Comparison of ENCODE assay signal across 17 mouse cellular contexts in genomic region chr4:135226008-135226667, GRCm38 (mm10). TPM values are rescaled to one million over a fixed set of nuclear protein-coding genes. Genes with fewer than 3 reads are reported as not detected.
DNase-seq lines count a peak whose midpoint lies in the region; ATAC-seq lines count a peak whose summit lies in the region.
"Had no signal": no experiment of that assay in that cellular context is flagged by ENCODE, and none has a peak within 500 bp of the region (broad histone marks: within the 10 kb centered on the region; RNA-seq: fewer than 3 reads in every experiment).

No protein-coding gene starts in this region.

- H3K4me1 ChIP-seq in heart, embryonic 15.5 days (replicated peaks): peaks cover 32% of the 10 kb centered on the region
- H3K4me1 ChIP-seq: midbrain, embryonic 10.5 days had no signal

- intact Hi-C loops in left cerebral cortex, postnatal 4 days (cut with DNase I): loop anchor here (10.0 kb wide), 1 partner anchor 49 kb away; the partner anchor contains the start of gene Clic4

- H3K4me2 ChIP-seq in heart, embryonic 15.5 days: no peak overlapping the region
- H3K4me2 ChIP-seq: limb, embryonic 15.5 days; neural tube, embryonic 15.5 days had no signal

- ATAC-seq in heart, embryonic 15.5 days (replicated peaks; ENCODE audit: insufficient number of reproducible peaks, insufficient read depth, low FRiP score, low read depth): no peak
- ATAC-seq in granulocyte monocyte progenitor cell, adult 5-6 weeks (replicated peaks; ENCODE audit: poor library complexity, severe bottlenecking): peak; percentile 42

- peaks cover 37% of the 10 kb centered on the region for H3K36me3 ChIP-seq in heart, embryonic 15.5 days

- H3K4me3 ChIP-seq in heart, embryonic 15.5 days: no peak overlapping the region
- H3K4me3 ChIP-seq: forebrain, embryonic 10.5 days; left cerebral cortex, adult 2 months; limb, embryonic 15.5 days; midbrain, embryonic 10.5 days; neural tube, embryonic 15.5 days had no signal

- no peaks in the 10 kb centered on the region for H3K27me3 ChIP-seq in heart, embryonic 15.5 days
- H3K27me3 ChIP-seq: limb, embryonic 15.5 days; neural tube, embryonic 15.5 days had no signal

- 0 out of 2 replicates have a peak overlapping the region, but pooled peaks have one; percentile 15 for H3K27ac ChIP-seq in heart, embryonic 15.5 days
- H3K27ac ChIP-seq: forebrain, embryonic 10.5 days; left cerebral cortex, adult 2 months; limb, embryonic 15.5 days; midbrain, embryonic 10.5 days; neural tube, embryonic 15.5 days had no signal

- H3K9me3 ChIP-seq in heart, embryonic 15.5 days (replicated peaks): no peaks in the 10 kb centered on the region
- H3K9me3 ChIP-seq: forebrain, embryonic 10.5 days; limb, embryonic 15.5 days; midbrain, embryonic 10.5 days; neural tube, embryonic 15.5 days had no signal

- no peak for DNase-seq in heart, adult 18-20 months
- DNase-seq in lung, adult 18-20 months: peak; percentile 23 to 48
- no peak for DNase-seq in lung, postnatal 14 days
- DNase-seq in 416B (ENCODE audit: low read depth): peak; percentile 92
- DNase-seq in gastrocnemius, postnatal 25 days: no peak
- DNase-seq in left cerebral cortex, postnatal 4 days: no peak
- DNase-seq: cerebellum, adult 11-12 months; gastrocnemius, postnatal 14 days; heart, postnatal 14 days; kidney, adult 9 months had no signal

- no peak overlapping the region for H3K9ac ChIP-seq in heart, embryonic 15.5 days
- H3K9ac ChIP-seq: limb, embryonic 15.5 days; neural tube, embryonic 15.5 days had no signal

- 82% methylated on average over 12 of the region's 12 CpGs for WGBS in heart, embryonic 15.5 days

RNA-seq across cellular contexts. Expression of gene Clic4, which starts 46.5 kb away (rescaled TPM):
- polyA plus RNA-seq in heart, embryonic 15.5 days (2015; fragmentation: Nextera tagmentation; extraction: Ambion mirVana): 252 and 254 TPM in 2 replicates
- 100 to 1,000 TPM; 253 to 258 TPM for total RNA-seq in heart, adult 18-20 months (2021)
- 22.3 and 25.8 TPM in 2 replicates for total RNA-seq in granulocyte monocyte progenitor cell, adult 5-6 weeks (2014; fragmentation: Nextera tagmentation)
- 28.2 and 28.9 TPM in 2 replicates for total RNA-seq in granulocyte monocyte progenitor cell, adult 5-6 weeks (2017)
- total RNA-seq in gastrocnemius, postnatal 25 days (2021): 10 to 100 TPM; 28.6 to 38.0 TPM
- total RNA-seq in left cerebral cortex, postnatal 4 days (2021): 10 to 100 TPM; 27.6 to 27.8 TPM

Comparison
In these comparisons a context has a peak if more than half of its experiments do, and no peak if none do; other contexts are left out.
1. DNase-seq: peak in lung, adult 18-20 months (2 of 2) and 416B (single experiment); none in heart, adult 18-20 months (0 of 2), lung, postnatal 14 days (single experiment), gastrocnemius, postnatal 25 days (single experiment) and left cerebral cortex, postnatal 4 days (single experiment).
2. RNA of gene Clic4, which starts 46.5 kb away (total RNA-seq): 253 to 258 TPM in heart, adult 18-20 months; 28.6 to 38.0 TPM in gastrocnemius, postnatal 25 days, 22.3 to 28.9 TPM in granulocyte monocyte progenitor cell, adult 5-6 weeks and 27.6 to 27.8 TPM in left cerebral cortex, postnatal 4 days; every median in the first group is over 4 times any median in the second.